Mouse (Mus musculus): ENCODE results near the gene Gm20388.

DNA sequence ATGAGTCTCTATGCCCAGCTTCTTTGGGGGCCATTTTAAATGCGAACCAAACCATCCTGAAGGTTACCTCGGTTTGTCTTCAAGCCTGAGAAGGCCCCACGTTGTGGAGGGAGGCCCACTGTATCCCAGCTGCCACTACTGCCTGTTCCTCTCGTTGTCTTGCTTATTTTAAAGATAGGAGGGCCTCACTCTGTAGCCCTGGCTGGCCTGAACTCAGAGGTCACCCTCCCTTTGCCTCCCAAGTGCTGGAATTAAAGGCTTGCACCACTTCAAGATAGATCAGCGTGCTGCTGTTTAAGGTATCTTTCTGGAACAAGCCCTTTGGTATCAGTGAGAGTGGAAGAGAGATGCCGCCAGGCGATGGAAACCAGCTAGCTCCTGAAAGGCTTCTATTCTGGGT, 4078.5 kb downstream of the Gm20388 start:
- TF ChIP-seq CTCF (IDR thresholded peaks at IDR 0.05; ENCODE audit: extremely low read depth, insufficient read depth, low read length) (no peak), POLR2A (IDR thresholded peaks at IDR 0.05; ENCODE audit: extremely low read depth, insufficient read depth, low read length) (no peak)

Data from cortical plate, adult 2 months (tissue).